ENCODE assay signal across 1 mouse cellular context in the genomic region with DNA sequence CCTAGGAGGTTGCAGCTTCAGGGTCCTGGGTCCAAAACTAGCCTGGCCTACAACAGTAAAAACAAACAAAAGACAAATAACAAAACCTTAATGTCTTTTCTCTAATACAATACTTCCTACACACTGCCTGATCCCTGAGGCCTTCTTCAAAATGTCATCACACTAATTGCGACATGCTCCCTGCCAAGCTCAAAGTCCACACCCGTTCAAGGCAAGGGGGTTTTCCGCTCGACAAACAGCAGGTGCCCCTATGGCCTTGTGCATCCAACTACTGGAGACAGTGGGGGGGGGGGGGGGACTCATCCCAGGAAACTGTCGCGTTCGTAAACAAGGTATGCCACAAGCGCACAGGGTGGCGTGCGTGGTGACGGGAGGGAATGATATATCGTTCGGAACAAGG.
TF ChIP-seq lines count a peak whose summit lies in the region.

No protein-coding gene starts in this region.

TF ChIP-seq in CH12.LX, 34 proteins besides CTCF, POLR2A, EP300 and RAD21 (continued from another document):
- TF ChIP-seq E2F4 (IDR thresholded peaks at IDR 0.05; ENCODE audit: insufficient replicate concordance, low read depth, low read length) (no peak), PAX5 (IDR thresholded peaks at IDR 0.05; ENCODE audit: low read length) (no peak), CHD1 (IDR thresholded peaks at IDR 0.05; ENCODE audit: low read depth, low read length) (no peak), MYC (IDR thresholded peaks at IDR 0.05; ENCODE audit: low read depth, low read length) (no peak), MAZ (IDR thresholded peaks at IDR 0.05; ENCODE audit: low read depth, low read length) (no peak)
TF ChIP-seq in CH12.LX: peak in this region for 0.
